Mouse (Mus musculus) right cerebral cortex, postnatal 4 days (tissue): ENCODE measurements at regions not wholly inside any gene's neighbourhood (a gene's known extent, or its start where the extent isn't known, plus 50 kb on each side); places are given as distances from the start of the nearest gene placed in this dataset.

Source experiments
- DNase-seq: peaks from one replicate; pipeline ENCODE4 v3.0.0-alpha.2; 2022

GRCm38 (mm10) chr6:143493543-143493942 is 326.5 kb downstream of the Etnk1 start:
- DNase-seq = no peak

DNA sequence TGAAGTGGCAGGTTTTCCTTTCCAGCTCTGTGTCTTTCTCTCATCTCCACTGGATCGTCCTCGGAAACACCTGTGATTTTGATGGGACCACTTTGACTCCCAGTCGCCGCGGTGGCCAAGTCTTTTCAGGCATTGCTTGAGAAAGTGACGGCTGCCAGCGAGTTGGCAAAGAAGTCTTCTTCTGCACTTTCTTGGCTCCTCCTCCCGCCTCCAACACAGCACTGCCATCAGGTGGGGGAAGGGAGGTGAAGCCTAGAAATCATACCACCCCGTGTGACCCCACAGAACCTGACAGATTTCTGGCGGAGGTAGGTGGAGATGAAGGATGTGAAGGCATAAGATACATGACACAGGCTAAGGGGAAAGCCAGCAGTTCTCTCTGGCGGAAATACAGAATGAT is 327.3 kb downstream of the Etnk1 start:
- DNase-seq = no peak

DNA sequence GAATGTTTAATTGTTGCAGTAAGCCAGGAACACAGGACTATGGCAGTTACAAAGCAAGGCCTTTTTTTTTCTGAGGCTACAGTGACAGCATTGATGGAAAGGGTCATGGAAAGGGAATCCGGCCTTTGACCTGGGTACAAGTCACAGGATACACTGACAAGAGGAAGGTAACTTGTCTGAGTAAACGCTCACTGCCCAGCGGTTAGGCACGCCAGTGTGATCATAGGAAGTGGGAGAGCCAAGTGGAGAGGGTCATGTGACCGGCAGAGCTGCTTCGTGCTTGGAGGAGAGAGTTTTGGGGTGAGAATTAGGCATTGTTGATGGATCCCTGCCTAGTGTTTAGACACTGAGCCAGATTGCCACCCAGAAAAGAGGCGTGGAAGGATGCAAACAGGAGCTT is 327.9 kb downstream of the Etnk1 start:
- no peak for DNase-seq

DNA sequence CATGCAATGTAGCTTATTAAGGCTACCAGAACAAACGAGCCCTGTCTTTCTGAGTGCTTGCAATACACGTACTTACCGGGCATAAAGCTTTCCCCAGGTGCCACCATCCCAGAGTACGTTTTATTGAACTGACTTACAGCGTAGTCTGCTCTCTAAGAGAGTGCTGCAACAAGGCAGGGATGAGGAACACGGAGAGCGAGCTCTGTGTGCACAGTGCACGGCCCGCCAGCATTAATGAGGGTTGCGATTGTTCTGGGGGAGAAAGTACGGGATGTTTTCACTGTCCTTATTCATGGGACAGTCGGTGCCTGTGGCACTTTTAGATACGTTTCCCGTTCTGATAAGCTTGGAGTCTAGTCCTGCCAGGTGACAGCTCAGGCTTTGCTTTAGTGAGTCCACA is 331.7 kb downstream of the Etnk1 start:
- no peak for DNase-seq

DNA sequence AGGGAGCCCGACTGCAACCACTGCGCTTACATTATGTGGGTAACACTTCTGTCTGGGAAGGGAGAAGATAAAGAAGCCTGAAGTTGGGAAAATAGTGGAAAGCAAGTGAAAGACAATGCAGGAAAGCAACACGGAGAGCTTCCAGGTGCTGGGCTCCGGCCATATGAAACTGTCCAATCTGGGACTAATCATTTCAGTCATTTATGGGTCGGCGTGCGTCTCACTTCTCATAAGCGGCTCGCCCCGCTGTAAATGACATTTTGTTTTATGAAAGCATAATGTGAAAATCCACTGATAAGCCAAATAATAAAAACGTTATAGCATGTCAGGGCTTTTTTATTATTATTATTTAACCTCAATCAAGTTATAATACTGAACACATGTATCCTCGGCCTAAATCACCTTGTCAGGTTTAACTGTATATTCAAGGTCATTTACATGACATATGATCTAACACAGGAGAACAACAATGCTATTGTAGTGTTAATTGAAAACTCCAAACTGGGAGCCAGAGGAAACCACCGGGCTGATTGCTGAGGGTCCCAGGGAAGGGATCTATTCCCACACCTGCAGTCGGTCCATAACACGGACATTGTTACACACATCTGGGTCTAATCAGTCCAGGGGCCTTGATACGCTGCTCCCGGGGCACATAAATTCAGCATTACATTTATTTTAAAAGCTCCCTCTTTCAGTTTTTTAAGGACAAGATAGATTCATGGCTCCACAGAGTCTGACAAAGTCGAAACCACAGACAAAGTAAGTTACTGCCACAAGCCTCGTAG is 332.4 kb downstream of the Etnk1 start:
- no peak for DNase-seq

DNA sequence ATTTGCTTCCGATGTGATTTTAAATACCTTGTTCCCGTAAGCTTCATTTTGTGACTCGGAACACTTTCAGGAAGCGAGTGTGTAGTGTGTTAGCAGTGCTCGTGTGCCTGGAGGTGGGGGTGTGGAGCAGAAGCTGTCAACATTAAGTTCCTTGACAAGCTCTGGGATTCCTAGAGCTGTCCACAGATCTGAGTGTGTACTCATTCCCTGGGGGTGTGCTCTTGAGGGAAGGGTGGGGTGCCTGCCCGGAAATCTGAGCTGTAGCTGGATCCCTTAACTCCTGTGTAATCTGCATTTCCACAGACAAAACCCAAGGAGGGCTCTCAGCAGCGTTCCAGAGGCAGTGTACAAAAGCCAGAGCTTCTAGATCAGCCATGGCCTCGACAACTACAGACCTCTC is 335.8 kb downstream of the Etnk1 start:
- no peak for DNase-seq

GRCm38 (mm10) chr6:143503953-143504352 is 336.9 kb downstream of the Etnk1 start:
- no peak for DNase-seq

GRCm38 (mm10) chr6:143513459-143513858 is 346.4 kb downstream of the Etnk1 start:
- no peak for DNase-seq

- no peak for DNase-seq
These were observed 348.1 kb downstream of the Etnk1 start for GRCm38 (mm10) chr6:143515137-143515536.

GRCm38 (mm10) chr6:143516746-143517145 is 349.7 kb downstream of the Etnk1 start:
- DNase-seq = no peak

GRCm38 (mm10) chr6:143518476-143518875 is 351.5 kb downstream of the Etnk1 start:
- DNase-seq = no peak

- DNase-seq = no peak
These were observed 352.6 kb downstream of the Etnk1 start for GRCm38 (mm10) chr6:143519668-143520067.

- DNase-seq = no peak
These were observed 358.1 kb downstream of the Etnk1 start for GRCm38 (mm10) chr6:143525092-143525491.

DNA sequence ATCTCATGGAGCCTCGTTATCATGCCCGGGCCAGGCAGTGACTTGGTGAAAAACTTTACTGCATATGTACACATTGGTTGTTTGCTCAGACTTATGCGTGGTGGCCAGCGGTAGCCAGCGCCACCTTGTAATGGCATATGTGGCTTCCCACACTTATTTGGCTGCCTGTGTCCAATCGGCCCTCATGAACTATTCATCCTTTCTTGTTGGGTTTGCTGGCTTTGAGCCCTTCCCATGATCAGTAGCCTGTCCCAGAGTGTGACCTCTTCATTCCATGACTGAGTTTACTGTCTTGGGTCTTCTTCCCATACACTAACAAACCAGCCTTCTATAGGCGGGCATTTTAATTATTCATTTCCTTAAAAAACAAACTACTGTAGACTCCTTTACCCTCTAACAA is 361.9 kb downstream of the Etnk1 start:
- DNase-seq = no peak

DNA sequence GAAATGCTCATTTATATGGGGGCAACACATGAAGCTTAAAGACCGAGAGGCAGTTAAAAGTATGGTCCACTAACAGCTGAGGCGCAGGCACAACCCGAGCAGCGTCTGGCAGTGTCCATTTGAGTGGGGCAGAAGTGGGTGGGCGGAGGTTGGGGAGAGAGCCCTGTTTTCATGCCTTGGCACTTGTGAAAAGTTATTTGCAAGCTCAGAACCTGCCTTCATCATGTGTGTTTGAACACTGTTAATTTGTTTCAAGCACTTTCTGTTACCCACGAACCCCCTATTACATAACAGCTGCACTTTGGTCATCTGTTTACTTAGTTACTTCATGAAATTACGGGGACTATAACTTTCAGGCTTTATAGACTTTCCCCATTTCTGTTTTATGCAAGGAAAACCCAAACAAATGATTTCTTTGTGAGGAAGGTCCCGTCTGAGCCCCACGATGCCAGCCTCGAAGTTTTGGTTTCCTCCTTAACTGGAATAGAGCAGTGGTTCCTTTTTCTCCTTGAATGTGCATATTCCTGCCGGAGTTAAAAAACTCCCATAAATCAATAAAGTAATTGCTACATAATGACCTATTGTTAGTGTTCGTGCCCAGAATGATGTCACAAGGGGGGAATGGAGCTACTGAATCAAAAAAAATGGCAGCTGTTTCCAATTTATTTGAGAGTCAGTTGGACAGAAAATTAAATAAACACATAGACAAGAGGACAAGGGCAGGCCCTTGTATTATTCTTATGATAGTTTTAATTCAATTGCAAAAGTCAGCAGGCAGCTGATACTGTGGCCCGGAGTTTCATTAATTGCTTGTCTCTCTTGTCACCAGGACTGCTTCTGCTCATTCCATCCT is 363.6 kb downstream of the Etnk1 start:
- DNase-seq = no peak

DNA sequence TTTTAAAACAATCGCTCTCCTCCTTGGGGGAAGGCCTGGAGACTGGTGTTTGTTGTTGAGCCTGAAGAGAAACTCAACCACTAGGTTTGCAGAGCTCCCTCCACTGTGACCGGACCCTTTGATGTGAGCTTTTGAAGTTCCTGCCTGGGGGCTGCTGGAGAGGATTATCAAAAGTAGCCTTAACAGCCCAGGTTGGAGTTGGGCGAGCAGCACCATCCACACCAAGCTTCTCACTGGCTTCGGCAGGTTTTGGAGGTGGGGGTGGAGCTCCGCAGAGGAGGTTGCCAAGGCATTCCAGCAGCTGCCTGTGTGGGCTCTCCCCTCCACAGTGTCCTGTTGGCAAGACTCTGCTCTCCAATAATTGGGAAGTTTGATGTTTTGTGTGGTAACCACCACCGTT is 364.5 kb downstream of the Etnk1 start:
- DNase-seq = no peak

DNA sequence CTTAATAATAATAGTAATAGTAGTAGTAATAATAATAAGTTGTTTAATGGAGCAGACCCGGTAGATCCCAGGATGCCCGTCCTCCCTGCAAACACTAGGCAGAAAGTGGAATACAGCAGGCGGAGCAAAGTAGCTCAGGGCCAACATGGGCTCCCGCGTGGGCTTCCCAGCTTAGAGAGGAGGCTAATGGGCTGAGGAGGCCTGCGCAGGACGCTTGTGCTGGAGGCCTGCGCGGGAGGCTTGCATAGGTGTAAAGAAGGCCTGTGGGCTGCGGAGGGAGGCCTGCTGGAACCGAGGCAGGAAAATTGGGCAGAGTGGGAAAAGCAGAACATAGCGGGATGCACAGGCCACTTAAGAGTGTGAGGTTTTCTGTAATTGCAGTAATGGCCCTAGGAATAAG is 365.4 kb downstream of the Etnk1 start:
- DNase-seq = no peak

GRCm38 (mm10) chr6:143535265-143535664 is 368.2 kb downstream of the Etnk1 start:
- DNase-seq = no peak

DNA sequence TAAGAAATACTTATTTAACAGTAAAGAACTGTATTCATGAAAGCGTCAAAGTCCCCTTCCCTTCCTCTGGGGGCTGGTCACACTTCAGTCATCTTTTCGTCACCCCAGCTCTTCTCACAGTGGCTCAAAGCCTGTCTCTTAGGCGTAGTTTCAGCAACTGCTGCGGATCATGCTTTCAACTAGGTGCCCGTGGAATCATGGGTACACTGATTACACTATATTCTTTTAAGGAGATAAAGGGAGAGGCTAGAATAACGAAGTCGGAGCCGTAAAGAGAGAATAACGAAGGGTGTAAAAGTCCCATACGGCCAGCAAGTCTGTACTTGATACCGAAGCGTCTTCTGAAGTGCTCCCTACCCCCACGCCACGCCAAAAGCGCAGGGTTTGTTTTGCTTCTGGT is 368.7 kb downstream of the Etnk1 start:
- no peak for DNase-seq

DNA sequence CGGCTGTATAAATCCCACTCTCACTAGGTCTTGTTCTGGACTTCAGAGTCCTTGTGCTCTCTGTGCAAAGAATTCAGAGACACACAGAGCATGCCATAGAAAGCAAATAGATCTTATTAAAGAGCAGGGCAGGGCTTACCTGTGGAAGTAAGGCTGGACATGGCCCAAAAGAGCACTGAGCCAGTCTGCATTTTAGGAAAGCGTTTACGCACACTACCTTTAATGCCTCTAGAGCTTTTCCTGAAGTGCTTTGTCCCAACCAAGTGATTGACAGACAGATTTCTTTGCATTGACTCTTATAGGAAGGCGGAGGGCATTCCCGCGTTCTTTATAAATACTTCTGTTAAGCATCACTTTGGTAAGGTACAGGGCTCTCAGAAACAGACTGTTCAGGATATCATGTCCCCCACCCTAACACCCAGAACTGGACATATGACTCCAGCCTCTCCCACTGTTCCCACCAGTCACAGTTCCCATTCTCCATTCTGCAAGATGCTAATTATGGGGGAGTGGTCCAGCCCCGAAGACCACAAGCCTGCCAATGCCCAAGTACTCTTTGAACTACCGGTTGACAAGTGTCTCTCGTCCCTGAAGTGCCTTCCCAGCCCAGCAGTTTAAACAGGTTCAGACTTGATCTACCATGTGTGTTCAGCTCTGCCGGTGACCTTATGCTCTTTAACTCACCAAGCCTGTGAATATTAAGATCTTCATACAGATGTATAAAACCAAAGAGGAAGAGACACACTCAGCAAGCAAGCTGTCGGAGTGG is 369.7 kb downstream of the Etnk1 start:
- DNase-seq = no peak

DNA sequence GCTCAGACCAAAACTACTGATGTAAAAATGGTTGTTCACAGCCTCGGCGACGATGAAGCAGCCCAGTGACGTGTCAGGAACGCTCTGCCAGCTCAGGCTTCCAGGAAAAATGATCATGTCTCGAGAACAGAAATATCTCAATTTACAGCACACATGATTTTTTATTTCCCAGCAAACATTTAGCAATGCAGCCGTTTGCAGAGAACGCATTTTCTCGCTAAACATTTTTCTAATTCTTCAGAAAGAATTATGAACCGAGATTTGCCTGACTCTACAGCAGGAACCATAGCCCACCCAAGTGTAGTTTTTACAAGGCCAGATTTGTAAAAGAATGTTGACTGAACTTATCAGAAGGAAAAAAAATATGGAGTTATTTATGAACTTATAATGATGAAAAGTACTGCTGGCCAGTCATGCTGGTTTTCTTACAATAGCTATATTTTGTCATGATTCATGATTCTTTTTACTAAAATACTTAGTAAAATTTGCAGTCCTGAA is 380.4 kb downstream of the Etnk1 start:
- DNase-seq = no peak

GRCm38 (mm10) chr6:143554946-143555345 is 387.9 kb downstream of the Etnk1 start:
- no peak for DNase-seq
